Mouse (Mus musculus): Measurements from ENCODE around the gene Mtmr2. TPM values are rescaled to one million over a fixed set of nuclear protein-coding genes. Genes with fewer than 3 reads are reported as not detected.

Gene Mtmr2
- polyA plus RNA-seq, 1 experiment = 44.1 TPM

- no peak overlapping the region for H3K4me3 ChIP-seq (replicated peaks; ENCODE audit: insufficient read depth, low read depth, low read length)
- WGBS = 19% methylated on average over 8 of the region's 8 CpGs
- DNase-seq = peak; percentile 73 to 78
- H3K27me3 ChIP-seq (ENCODE audit: control insufficient read depth, insufficient read depth, low read length) = no peaks in the 10 kb centered on the region
- TF ChIP-seq CTCF (IDR thresholded peaks at IDR 0.05; ENCODE audit: borderline replicate concordance, insufficient read depth, low read depth, low read length) (peak; percentile 77), POLR2A (IDR thresholded peaks at IDR 0.05; ENCODE audit: borderline replicate concordance, insufficient read depth, low read length) (no peak)
- H3K27ac ChIP-seq (ENCODE audit: insufficient read depth, low read length) = no peak overlapping the region
- no peaks in the 10 kb centered on the region for H3K4me1 ChIP-seq (ENCODE audit: control insufficient read depth, insufficient read depth, low read length)
These were observed 31.7 kb upstream of the Mtmr2 start for GRCm38 (mm10) chr9:13716316-13717099.

- Histone ChIP-seq H3K27ac (ENCODE audit: insufficient read depth, low read length) (peak overlapping the region; percentile 91), H3K4me1 (ENCODE audit: control insufficient read depth, insufficient read depth, low read length) (no peaks in the 10 kb centered on the region; the same call in 1 of the 2 replicates), H3K27me3 (ENCODE audit: control insufficient read depth, insufficient read depth, low read length) (no peaks in the 10 kb centered on the region), H3K4me3 (replicated peaks; ENCODE audit: insufficient read depth, low read depth, low read length) (peak overlapping the region; percentile 96)
- DNase-seq = peak; percentile 96 to 97
- TF ChIP-seq POLR2A (IDR thresholded peaks at IDR 0.05; ENCODE audit: borderline replicate concordance, insufficient read depth, low read length) = peak; percentile 74
- TF ChIP-seq CTCF (IDR thresholded peaks at IDR 0.05; ENCODE audit: borderline replicate concordance, insufficient read depth, low read depth, low read length) = no peak
- under 1% methylated on average over 60 of the region's 60 CpGs for WGBS
These were observed 826 bp downstream of the Mtmr2 start for GRCm38 (mm10) chr9:13748798-13749674.

GRCm38 (mm10) chr9:13749675-13749998 lies 1.4 kb downstream of the Mtmr2 start:
- TF ChIP-seq POLR2A (IDR thresholded peaks at IDR 0.05; ENCODE audit: borderline replicate concordance, insufficient read depth, low read length) (no peak), CTCF (IDR thresholded peaks at IDR 0.05; ENCODE audit: borderline replicate concordance, insufficient read depth, low read depth, low read length) (no peak)
- no peak for DNase-seq
- under 1% methylated on average over 7 of the region's 7 CpGs for WGBS
- H3K27ac ChIP-seq (ENCODE audit: insufficient read depth, low read length) = peak overlapping the region; percentile 80; the same call in 1 of the 2 replicates
- H3K4me3 ChIP-seq (replicated peaks; ENCODE audit: insufficient read depth, low read depth, low read length) = peak overlapping the region; percentile 96
- H3K27me3 ChIP-seq (ENCODE audit: control insufficient read depth, insufficient read depth, low read length) = no peaks in the 10 kb centered on the region
- no peaks in the 10 kb centered on the region; the same call in 1 of the 2 replicates for H3K4me1 ChIP-seq (ENCODE audit: control insufficient read depth, insufficient read depth, low read length)

GRCm38 (mm10) chr9:13752543-13752942 lies 4.3 kb downstream of the Mtmr2 start:
- no peak overlapping the region for H3K27ac ChIP-seq (ENCODE audit: insufficient read depth, low read length)
- H3K27me3 ChIP-seq (ENCODE audit: control insufficient read depth, insufficient read depth, low read length) = no peaks in the 10 kb centered on the region
- TF ChIP-seq CTCF (IDR thresholded peaks at IDR 0.05; ENCODE audit: borderline replicate concordance, insufficient read depth, low read depth, low read length) (no peak), POLR2A (IDR thresholded peaks at IDR 0.05; ENCODE audit: borderline replicate concordance, insufficient read depth, low read length) (no peak)
- H3K4me3 ChIP-seq (replicated peaks; ENCODE audit: insufficient read depth, low read depth, low read length) = no peak overlapping the region
- H3K4me1 ChIP-seq (ENCODE audit: control insufficient read depth, insufficient read depth, low read length) = no peaks in the 10 kb centered on the region; the same call in 1 of the 2 replicates
- WGBS = 32% methylated on average over 4 of the region's 4 CpGs
- DNase-seq = no peak

GRCm38 (mm10) chr9:13760430-13760829 lies 12.2 kb downstream of the Mtmr2 start:
- Histone ChIP-seq H3K4me3 (replicated peaks; ENCODE audit: insufficient read depth, low read depth, low read length) (no peak overlapping the region), H3K27me3 (ENCODE audit: control insufficient read depth, insufficient read depth, low read length) (no peaks in the 10 kb centered on the region), H3K27ac (ENCODE audit: insufficient read depth, low read length) (no peak overlapping the region), H3K4me1 (ENCODE audit: control insufficient read depth, insufficient read depth, low read length) (no peaks in the 10 kb centered on the region)
- WGBS = 89% methylated on average over 3 of the region's 3 CpGs
- no peak for TF ChIP-seq POLR2A (IDR thresholded peaks at IDR 0.05; ENCODE audit: borderline replicate concordance, insufficient read depth, low read length)
- no peak for TF ChIP-seq CTCF (IDR thresholded peaks at IDR 0.05; ENCODE audit: borderline replicate concordance, insufficient read depth, low read depth, low read length)
- DNase-seq = no peak

GRCm38 (mm10) chr9:13765624-13766023 lies 17.4 kb downstream of the Mtmr2 start:
- 81% methylated on average over 2 of the region's 2 CpGs for WGBS
- H3K4me3 ChIP-seq (replicated peaks; ENCODE audit: insufficient read depth, low read depth, low read length) = no peak overlapping the region
- TF ChIP-seq CTCF (IDR thresholded peaks at IDR 0.05; ENCODE audit: borderline replicate concordance, insufficient read depth, low read depth, low read length) (no peak), POLR2A (IDR thresholded peaks at IDR 0.05; ENCODE audit: borderline replicate concordance, insufficient read depth, low read length) (no peak)
- H3K27me3 ChIP-seq (ENCODE audit: control insufficient read depth, insufficient read depth, low read length) = no peaks in the 10 kb centered on the region
- H3K27ac ChIP-seq (ENCODE audit: insufficient read depth, low read length) = peak overlapping the region; percentile 47; the same call in 1 of the 2 replicates
- no peak for DNase-seq
- H3K4me1 ChIP-seq (ENCODE audit: control insufficient read depth, insufficient read depth, low read length) = no peaks in the 10 kb centered on the region; the same call in 1 of the 2 replicates

GRCm38 (mm10) chr9:13766570-13766969 lies 18.4 kb downstream of the Mtmr2 start:
- H3K27ac ChIP-seq (ENCODE audit: insufficient read depth, low read length) = no peak overlapping the region
- 62% methylated on average over 7 of the region's 7 CpGs for WGBS
- H3K27me3 ChIP-seq (ENCODE audit: control insufficient read depth, insufficient read depth, low read length) = no peaks in the 10 kb centered on the region
- H3K4me3 ChIP-seq (replicated peaks; ENCODE audit: insufficient read depth, low read depth, low read length) = no peak overlapping the region
- DNase-seq = peak in 1 of 2 experiments; percentile 21
- H3K4me1 ChIP-seq (ENCODE audit: control insufficient read depth, insufficient read depth, low read length) = no peaks in the 10 kb centered on the region; the same call in 1 of the 2 replicates
- TF ChIP-seq CTCF (IDR thresholded peaks at IDR 0.05; ENCODE audit: borderline replicate concordance, insufficient read depth, low read depth, low read length) = no peak
- TF ChIP-seq POLR2A (IDR thresholded peaks at IDR 0.05; ENCODE audit: borderline replicate concordance, insufficient read depth, low read length) = 0 out of 2 replicates have a peak, but pooled peaks have one; percentile 22

All from cerebellum, adult 2 months (tissue).